Mouse (Mus musculus) heart, adult 2 months (tissue): ENCODE measurements around the gene Efcab2. TPM values are rescaled to one million over a fixed set of nuclear protein-coding genes. Genes with fewer than 3 reads are reported as not detected.

Experiments used
- DNase-seq, 2 experiments: peaks; one replicate each; pipeline ENCODE4 v3.0.0; 2021
- H3K27ac ChIP-seq: fragments of 200-600 bp; 2 replicates; pipeline ENCODE4 v1.8.1; 2022
- H3K27me3 ChIP-seq: fragments of 200-500 bp; 2 replicates; pipeline ENCODE4 v1.6.1; 2012; ENCODE audit warnings: mild to moderate bottlenecking, low read length, inconsistent platforms, mixed read lengths; ENCODE audit not compliant: control insufficient read depth, insufficient read depth
- H3K36me3 ChIP-seq: fragments of 200-500 bp; 2 replicates; pipeline ENCODE4 v1.6.1; 2012; ENCODE audit warnings: low read length, inconsistent platforms; ENCODE audit not compliant: control insufficient read depth, insufficient read depth
- H3K4me1 ChIP-seq: fragments of 200-500 bp; 2 replicates; pipeline ENCODE4 v1.6.1; 2011; ENCODE audit warnings: low read length; ENCODE audit not compliant: control insufficient read depth, insufficient read depth
- H3K4me3 ChIP-seq: fragments of 200-600 bp; 2 replicates; pipeline ENCODE4 v1.8.1; 2022
- H3K79me2 ChIP-seq: fragments of 200-500 bp; replicated peaks from 2 replicates; pipeline ENCODE4 v1.6.1; 2012; ENCODE audit warnings: mild to moderate bottlenecking, inconsistent platforms, low read length, moderate library complexity, mixed read lengths; ENCODE audit not compliant: control insufficient read depth, insufficient read depth
- H3K9ac ChIP-seq: fragments of 200-500 bp; 2 replicates; pipeline ENCODE4 v1.6.1; 2012; ENCODE audit warnings: low read depth, mild to moderate bottlenecking, control low read depth, inconsistent platforms, low read length, mixed read lengths
- CTCF ChIP-seq: fragments of 200-600 bp; IDR thresholded peaks from 2 replicates; pipeline ENCODE4 v1.8.1; 2022; ENCODE audit warnings: antibody characterized with exemption, mild to moderate bottlenecking, moderate library complexity
- EP300 ChIP-seq: fragments of 200-500 bp; IDR thresholded peaks from 2 replicates; pipeline ENCODE4 v1.6.1; 2011; ENCODE audit warnings: low read depth, low read length, control low read depth; ENCODE audit not compliant: insufficient read depth
- POLR2A ChIP-seq: fragments of 200-500 bp; IDR thresholded peaks from 2 replicates; pipeline ENCODE4 v1.6.1; 2011; ENCODE audit warnings: mild to moderate bottlenecking, low read depth, low read length, control low read depth; ENCODE audit not compliant: insufficient read depth
- WGBS: fragments of 180-500 bp; shearing (Covaris S2); methylation state at CpG from one replicate; pipeline ENCODE4 v1.1.7; 2018; 5-methylcytosine and 5-hydroxymethylcytosine counted together
- intact Hi-C: fragments of 180-260 bp; cut with DNase I; formaldehyde crosslinking; loops from one replicate; pipeline ENCODE4 v1.15.1; 2025
- polyA plus RNA-seq: library from polyadenylated mRNA; depleted of rRNA; stranded (reverse); fragments of >200 nt; gene quantifications from 2 replicates; pipeline ENCODE4 v1.2.3, GENCODE M21; 2012
- total RNA-seq, 2 experiments: library from RNA; stranded (reverse); gene quantifications; 2 replicates each; pipeline ENCODE4 v1.2.3; 2021

Efcab2 gene
- total and polyA plus RNA-seq, 3 experiments: 11.4 to 112 (median 94.1) TPM

- no peaks in the 10 kb centered on the region for H3K79me2 ChIP-seq
- H3K27me3 ChIP-seq: no peaks in the 10 kb centered on the region
- no peak; the same call in none of the 2 replicates for TF ChIP-seq EP300
- peak; percentile 82 for TF ChIP-seq POLR2A
- WGBS: 1% methylated on average over 36 of the region's 36 CpGs
- peak overlapping the region; percentile 72 for H3K9ac ChIP-seq
- peak overlapping the region; percentile 62 for H3K4me3 ChIP-seq
- H3K27ac ChIP-seq: peak overlapping the region; percentile 90
- peak; percentile 94 to 97 for DNase-seq
- H3K36me3 ChIP-seq: peaks cover 5% of the 10 kb centered on the region
- intact Hi-C loops: loop anchor here (1.0 to 2.0 kb wide), 3 partner anchors 32 to 50 kb away; partner anchors contain the start of gene Hnrnpu
- H3K4me1 ChIP-seq: peaks cover 5% of the 10 kb centered on the region
Measured at GRCm38 (mm10) chr1:178368548-178369271, 37.2 kb upstream of the Efcab2 start.

DNA sequence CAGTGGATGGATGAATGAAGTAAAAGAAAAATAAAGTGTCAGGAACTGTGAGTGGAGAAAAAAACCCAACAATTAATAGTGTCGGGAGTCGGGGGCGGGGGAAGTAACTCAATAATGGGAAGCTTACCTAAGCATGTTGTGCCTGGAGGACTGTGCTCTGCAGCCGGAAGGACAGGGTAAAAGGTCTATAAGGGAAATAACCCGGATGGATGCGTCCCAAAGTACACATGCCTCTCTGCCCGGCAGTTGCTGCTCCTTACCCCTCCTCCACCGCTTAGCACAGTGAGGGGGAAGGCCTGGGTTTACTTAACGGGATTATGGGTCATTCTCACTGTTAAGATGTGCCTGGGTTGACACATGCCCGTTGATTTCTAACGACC is 36.6 kb upstream of the Efcab2 start:
- intact Hi-C loops: loop anchor here (1.0 to 2.0 kb wide), 3 partner anchors 32 to 51 kb away; partner anchors contain the start of gene Hnrnpu
- H3K36me3 ChIP-seq: peaks cover 5% of the 10 kb centered on the region
- DNase-seq: peak in 1 of 2 experiments; percentile 53
- 0 out of 2 replicates have a peak, but pooled peaks have one; percentile 42 for TF ChIP-seq EP300
- no peak for TF ChIP-seq CTCF
- no peaks in the 10 kb centered on the region for H3K79me2 ChIP-seq
- H3K27ac ChIP-seq: peak overlapping the region; percentile 90
- H3K9ac ChIP-seq: peak overlapping the region; percentile 67
- under 1% methylated on average over 11 of the region's 11 CpGs for WGBS
- peak overlapping the region; percentile 62 for H3K4me3 ChIP-seq
- H3K27me3 ChIP-seq: no peaks in the 10 kb centered on the region
- peaks cover 5% of the 10 kb centered on the region for H3K4me1 ChIP-seq

- Histone ChIP-seq H3K4me1 (peaks cover 5% of the 10 kb centered on the region), H3K4me3 (no peak overlapping the region), H3K27me3 (no peaks in the 10 kb centered on the region), H3K79me2 (no peaks in the 10 kb centered on the region), H3K9ac (no peak overlapping the region), H3K36me3 (peaks cover 5% of the 10 kb centered on the region), H3K27ac (no peak overlapping the region)
- intact Hi-C loops: no loop called here
- TF ChIP-seq POLR2A (no peak), EP300 (no peak), CTCF (no peak)
- 65% methylated on average over 4 of the region's 4 CpGs for WGBS
- no peak for DNase-seq
Measured at GRCm38 (mm10) chr1:178372681-178373080, 33.2 kb upstream of the Efcab2 start.

GRCm38 (mm10) chr1:178375381-178375780 is 30.5 kb upstream of the Efcab2 start:
- no peak for DNase-seq
- Histone ChIP-seq H3K4me3 (no peak overlapping the region), H3K27ac (no peak overlapping the region), H3K36me3 (no peaks in the 10 kb centered on the region), H3K27me3 (no peaks in the 10 kb centered on the region), H3K79me2 (no peaks in the 10 kb centered on the region), H3K9ac (no peak overlapping the region), H3K4me1 (no peaks in the 10 kb centered on the region)
- TF ChIP-seq EP300: no peak
- TF ChIP-seq CTCF: no peak
- TF ChIP-seq POLR2A: no peak
- intact Hi-C loops: no loop called here

DNA sequence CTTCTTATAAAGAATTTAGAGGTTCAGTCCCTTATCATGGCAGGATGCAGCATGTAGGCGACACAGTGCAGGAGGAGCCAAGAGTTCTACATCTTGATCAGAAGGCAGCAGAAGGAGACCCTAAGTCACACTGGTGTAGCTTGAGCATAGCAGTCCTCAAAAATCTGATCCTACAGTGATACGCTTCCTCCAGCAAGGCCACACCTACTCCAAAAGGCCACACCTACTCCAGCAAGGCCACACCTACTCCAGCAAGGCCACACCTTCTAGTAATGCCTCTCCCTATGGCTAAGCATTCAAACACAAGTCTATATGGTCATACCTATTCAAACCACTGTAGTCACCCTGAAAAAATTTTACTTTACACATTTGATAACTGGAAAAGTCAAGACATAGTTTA is 29.8 kb upstream of the Efcab2 start:
- H3K36me3 ChIP-seq: no peaks in the 10 kb centered on the region
- no peaks in the 10 kb centered on the region for H3K79me2 ChIP-seq
- DNase-seq: no peak

GRCm38 (mm10) chr1:178376907-178377306 is 29.0 kb upstream of the Efcab2 start:
- Histone ChIP-seq H3K27me3 (no peaks in the 10 kb centered on the region), H3K4me1 (no peaks in the 10 kb centered on the region), H3K36me3 (peaks cover 2% of the 10 kb centered on the region; the same call in 1 of the 2 replicates), H3K79me2 (no peaks in the 10 kb centered on the region), H3K9ac (no peak overlapping the region), H3K4me3 (no peak overlapping the region), H3K27ac (no peak overlapping the region)
- intact Hi-C loops: no loop called here
- no peak for TF ChIP-seq POLR2A
- no peak for TF ChIP-seq CTCF
- TF ChIP-seq EP300: no peak
- WGBS: 42% methylated on average over 2 of the region's 2 CpGs
- DNase-seq: no peak

More for the DNA sequence above, 29.8 kb upstream of the Efcab2 start:
- WGBS: 77% methylated on average over 2 of the region's 2 CpGs
- TF ChIP-seq POLR2A (no peak), EP300 (no peak), CTCF (no peak)
- intact Hi-C loops: no loop called here
- H3K27me3 ChIP-seq: no peaks in the 10 kb centered on the region
- H3K4me1 ChIP-seq: no peaks in the 10 kb centered on the region
- H3K4me3 ChIP-seq: no peak overlapping the region
- H3K27ac ChIP-seq: no peak overlapping the region
- H3K9ac ChIP-seq: no peak overlapping the region
